Mouse (Mus musculus) thymus, postnatal 25 days (tissue): ENCODE data around the gene Sp100.

ENCODE experiments used
- DNase-seq: peaks from one replicate; pipeline ENCODE4 v3.0.0; 2022

The Sp100 gene

DNA sequence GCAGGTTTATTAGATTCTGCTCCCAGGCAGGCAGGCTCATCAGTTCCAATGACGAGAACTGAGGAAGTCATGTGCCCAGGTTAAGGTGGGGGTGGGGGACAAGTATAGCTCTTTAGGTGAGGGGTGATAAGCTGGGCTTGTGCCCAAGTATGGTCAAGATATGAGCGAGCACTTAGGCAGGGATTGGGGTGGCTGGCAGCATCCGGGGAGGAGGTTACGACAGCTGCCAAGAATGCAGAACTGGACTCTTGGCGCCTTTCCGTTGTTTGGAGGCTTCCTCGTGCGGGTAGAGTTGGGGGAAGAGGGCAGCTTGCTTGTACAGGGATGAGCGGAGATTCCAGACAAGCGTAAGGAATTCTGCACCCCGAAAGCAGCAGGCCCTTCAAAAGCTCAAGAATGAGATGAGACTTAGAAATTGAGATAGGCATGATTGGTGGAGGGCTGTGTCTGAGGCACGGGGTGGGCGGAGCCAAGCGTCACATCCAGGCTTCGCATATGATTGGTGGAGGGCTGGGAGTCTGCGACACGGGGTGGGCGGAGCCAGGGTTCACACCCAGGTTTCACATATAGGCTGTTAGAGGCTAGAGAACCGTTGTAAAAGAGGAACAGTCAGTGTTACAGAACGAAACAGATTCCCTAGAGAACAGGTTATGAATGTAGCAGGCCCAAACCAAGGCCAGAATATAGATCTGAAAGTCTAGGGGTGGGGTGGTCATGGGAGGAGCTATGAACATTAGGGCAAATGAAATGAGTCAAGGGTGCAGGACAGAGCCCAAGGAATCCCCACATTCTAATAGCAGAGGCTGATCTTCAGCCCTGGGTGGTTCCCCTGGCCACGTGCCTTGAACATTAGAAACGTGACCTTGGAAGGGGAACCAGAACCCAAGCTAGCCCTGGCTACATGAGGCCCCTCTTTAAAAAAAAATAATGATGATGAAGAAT lies 53.7 kb downstream of the Sp100 start:
- DNase-seq = peak; percentile 94

DNA sequence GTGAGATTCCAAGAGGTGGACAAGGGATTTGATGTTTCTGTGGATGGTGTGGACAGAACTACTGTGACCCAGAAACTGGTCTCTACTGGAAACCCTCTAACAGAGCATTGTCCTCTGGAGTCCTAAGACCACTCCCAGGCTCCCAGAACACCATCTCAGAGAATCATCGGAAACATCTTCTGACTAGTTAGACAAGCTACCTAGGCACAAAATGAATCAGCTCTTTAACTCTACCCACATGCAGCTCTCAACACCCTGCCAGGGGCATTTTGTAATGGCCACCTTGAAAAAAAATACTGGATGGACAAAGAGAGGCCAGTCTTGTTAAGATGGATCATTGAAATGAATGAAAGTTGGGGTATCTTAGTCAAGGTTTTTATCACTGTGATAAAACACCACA lies 55.8 kb downstream of the Sp100 start:
- no peak for DNase-seq

DNA sequence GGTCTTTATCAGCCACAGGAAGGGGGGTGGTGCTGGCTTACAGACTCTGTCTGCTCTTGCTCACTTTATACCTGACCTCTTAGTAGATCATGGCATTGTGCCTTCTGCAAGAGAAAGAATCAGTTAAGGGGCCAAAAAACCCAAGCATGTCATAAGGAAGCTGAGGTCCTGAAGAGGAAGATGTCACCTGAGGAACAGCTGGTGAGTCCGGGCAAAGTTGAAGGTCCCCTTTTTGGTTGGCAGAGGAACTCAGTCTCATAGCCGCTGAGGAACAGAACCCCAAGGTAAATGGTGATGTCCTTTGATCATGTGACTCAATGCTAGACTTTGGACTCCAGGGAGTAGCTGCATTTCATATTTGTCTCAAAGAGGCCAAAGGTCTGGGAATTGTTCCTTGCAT lies 57.0 kb downstream of the Sp100 start:
- DNase-seq = no peak

DNA sequence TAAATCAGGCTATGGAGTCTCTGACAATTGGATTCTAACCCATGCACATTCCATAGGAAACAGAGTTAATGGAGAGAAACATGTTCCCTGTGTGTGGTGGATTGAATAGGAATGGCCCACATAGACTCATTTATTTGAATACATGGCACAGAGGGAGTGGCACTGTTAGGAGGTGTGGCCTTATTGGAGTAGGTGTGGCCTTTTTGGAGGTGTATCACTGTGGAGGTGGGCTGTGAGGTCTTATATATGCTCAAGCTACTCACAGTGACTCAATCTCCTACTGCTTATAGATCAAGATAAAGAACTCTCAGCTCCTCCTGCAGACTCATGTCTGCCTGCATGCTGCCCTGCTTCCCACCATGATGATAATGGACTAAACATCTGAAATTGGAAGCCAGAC lies 64.7 kb downstream of the Sp100 start:
- DNase-seq = no peak

DNA sequence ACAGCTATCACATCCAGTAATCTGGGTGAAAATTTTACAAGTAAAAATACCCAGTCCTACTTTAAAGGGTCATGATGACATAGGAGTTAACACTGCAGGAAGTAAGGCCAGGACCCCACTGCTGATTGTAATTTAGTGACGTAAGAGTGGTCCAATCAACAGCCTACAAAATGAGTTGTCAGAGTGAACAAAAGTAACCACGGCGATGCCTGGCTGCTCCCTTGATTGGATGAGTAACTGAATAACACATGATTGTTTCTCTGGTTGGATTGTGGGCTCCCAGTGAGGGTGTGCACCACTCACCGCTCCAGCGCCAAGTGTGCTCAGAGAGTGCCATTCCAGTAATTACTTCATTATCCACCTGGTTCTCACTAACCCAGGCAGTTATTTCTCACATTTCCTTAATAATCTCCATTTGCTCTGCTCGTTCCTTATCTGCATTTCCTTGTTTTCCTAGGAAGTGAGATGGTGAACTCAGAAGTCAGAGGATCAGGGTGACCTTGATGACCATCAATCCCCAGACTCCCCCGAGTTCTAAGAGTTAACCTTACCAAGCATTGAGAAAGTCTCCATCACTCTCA lies 66.7 kb downstream of the Sp100 start:
- no peak for DNase-seq

DNA sequence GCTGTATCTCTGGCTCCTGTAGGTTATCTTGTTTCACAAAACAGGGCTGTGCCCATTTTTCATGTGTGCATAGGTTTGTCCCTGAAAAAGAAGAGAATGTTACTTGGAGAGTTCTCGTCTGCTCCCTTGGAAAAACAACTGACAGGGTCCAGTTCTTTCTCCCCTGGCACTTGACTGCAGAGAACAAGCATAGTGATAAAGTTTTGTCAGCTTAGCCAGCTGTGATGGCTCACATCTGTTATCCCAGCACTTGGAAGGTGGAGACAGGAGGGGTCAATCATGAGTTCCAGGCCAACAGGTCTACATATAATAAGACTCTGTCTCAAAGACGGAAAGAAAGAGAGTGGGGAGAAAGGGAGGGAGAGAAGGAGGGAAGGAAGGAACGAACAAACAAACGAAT lies 69.3 kb downstream of the Sp100 start:
- no peak for DNase-seq

DNA sequence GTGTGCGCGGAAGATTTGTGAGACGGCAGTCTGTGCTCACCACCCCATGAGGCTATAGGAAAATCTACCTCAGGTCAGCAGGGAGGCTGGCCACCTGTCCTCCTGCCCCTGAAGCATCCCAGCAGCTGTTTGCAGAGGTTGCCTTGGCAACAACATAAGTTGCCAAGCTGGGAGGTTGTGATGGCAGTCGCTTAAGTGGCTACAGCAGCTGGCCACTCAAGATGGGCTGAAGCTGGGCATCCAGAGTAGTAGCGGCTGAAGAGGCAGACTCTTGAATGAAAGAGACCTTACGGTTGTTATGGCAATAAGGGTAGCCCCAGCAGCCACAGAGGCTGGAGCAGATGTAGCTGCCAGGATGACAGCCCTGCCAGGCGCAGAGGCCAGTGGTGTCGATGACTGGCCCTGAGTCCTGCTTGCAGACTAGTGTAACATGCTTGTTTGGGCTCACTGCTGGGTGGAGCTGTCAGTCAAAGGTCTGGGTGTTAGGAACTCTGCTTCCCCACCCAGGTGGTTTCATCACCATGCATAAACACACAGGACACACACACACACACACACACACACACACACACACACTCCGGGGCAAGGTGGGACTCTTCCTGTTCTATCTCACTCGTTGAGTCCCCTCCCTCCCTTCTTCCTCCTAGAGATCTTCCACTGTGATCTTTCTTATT lies 70.6 kb downstream of the Sp100 start:
- peak; percentile 53 for DNase-seq

DNA sequence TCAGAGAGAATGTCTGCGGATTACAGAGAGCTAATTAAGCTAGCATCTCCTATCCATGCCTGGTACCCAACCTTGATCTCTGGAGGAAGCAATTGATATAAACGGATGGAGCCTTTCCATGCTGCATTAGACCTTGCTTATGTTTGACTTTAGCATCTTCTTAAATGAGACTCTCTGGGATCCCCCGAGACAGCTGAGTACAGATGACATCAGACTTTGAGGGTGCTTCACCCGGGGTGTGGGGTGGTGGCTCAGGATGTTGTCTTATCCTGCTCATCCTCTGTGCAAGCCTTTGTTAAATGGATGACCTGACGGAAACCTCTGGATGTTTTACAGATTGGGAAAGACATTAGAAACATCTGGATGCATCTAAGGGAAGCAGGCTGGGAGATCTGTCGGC lies 80.7 kb downstream of the Sp100 start:
- no peak for DNase-seq

DNA sequence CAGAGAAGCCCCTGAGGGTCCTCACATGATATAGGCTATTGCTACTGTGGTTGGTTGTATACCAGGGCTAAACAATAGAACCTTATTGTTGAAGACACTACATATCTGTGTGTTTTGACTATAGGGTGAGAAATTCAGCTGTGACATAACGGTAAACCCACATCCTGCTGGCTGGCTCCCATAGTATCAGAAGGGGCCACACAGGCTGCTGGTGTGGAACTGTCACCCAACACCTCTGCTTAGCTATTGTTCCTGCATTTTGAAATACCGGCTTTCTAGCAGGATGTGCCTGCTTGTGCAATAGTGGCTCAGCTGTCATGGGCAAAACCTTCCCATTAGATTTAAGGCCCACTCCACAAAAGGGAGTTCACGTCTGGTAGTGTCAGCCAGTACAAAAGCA lies 82.8 kb downstream of the Sp100 start:
- peak; percentile 67 for DNase-seq

DNA sequence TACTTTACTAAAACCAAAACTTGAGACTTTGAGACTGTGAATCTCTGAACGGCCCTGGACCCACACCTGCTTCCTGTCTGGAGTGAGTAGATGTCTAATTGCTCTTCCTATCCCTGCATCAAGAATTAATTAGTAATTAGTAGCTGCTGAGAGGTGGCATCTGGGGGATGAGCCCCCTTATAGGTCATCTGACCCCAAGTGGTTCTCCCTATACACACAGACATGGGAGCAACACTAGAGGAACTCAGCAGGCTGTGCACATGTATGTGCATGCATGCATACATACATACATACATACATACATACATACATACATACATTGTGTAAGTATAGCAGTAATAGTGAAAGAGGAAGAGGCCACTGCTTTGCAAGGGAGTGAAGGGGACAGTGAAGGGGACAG lies 84.7 kb downstream of the Sp100 start:
- DNase-seq = no peak

DNA sequence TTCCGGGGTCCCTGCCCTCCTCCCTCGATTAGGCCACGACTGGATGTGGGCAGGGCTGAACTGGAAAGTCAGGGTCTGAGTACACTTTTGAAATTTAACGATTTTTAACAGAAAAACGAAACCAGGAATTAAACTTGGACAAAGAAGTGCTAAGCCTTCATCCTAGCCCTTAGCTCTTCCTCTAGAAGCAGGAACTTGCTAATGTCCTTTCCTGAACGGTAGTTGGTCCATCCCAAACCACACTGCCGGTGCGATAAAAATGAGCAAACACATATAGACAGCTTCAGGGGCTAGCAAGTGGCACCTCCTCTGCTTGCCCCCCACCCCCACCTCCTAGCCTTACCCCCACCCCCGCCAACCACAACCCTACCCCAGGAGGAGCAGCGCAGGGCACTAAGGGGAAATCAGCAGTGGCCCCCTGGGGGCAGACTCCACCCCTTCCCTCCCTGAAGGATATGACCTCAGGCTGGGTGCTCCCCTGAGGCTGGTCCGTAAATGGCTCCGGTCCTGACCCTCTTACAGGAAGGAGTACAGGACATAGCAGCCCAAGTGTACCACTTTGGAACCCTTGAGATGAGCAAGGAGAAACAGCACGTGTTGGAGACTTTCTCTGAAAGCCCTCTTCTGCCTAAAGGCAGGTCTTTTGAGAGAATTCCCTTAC lies 85.8 kb downstream of the Sp100 start:
- peak; percentile 82 for DNase-seq

DNA sequence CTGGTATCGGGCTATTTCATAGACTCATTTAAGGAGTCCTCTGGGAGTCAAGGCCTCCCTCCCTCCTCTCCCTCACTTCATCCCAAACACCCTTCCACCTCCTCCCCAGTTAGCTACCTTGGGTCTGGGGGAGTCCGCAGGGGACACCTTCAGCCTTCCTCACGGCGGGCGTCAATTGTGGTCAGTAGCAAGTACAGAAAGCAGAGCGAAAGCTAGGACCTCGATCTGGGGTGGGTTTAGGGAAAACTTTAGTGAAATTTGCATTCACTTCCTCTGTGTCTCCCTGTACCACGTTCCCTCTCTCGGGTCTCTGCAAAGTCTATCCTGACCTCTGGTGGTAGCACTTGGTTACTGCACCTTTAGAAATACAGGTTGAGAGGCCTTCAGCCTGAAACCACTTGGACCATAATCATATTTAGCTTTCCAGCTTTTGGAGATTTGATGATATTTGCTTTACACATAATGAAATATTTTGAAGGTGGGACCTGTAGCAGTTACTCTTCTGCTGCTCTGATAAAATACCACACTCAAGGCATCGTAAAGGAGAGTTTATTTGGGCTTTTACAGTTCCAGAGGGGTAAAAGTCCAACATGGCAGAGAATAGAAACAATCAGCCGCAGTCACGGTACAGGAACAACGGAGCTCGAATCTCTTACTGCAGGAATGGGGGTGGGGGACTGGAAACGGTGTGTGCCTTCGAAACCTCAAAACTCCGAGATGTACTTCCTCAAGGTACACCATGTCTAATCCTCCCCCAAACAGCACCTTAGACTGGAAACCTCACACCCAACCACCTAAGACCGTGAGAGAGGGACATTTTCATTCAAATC lies 86.8 kb downstream of the Sp100 start:
- DNase-seq = peak; percentile 88

DNA sequence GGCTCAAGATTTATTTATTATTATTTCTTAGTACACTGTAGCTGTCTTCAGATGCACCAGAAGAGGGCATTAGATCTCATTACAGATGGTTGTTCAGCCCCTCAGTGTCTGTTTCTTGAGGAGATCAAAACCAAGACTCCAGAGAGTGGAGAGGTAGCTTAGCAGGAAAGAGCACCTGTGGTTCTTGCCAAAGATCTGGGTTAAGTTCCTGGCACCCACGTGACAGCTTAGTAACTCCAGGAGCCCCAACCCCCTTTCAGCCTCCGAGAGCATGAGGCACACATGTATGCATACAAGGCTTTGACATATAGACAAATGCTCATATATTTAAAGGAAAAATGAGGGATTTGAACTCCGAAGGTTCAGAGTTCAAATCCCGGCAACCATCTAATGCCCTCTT lies 89.2 kb downstream of the Sp100 start:
- DNase-seq = peak; percentile 55

DNA sequence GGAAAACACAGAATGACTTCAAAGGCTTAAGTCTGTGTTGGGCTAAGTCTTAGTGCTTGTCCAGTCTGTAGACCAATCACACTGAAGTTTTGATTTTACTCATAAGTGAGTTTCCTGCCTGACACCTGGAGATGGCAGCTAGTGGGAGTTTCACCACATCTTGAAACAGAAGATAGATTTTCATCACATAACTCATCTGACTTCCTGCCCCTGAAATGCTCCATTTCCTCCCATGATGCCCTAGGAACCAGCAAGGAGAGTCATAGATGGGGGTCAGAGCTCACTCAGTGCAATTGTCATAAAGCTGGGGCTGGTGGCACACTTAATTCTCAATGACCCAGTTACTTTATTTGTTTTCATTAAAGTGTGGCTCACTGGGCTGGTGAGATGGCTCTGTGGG lies 90.0 kb downstream of the Sp100 start:
- DNase-seq = peak; percentile 60

DNA sequence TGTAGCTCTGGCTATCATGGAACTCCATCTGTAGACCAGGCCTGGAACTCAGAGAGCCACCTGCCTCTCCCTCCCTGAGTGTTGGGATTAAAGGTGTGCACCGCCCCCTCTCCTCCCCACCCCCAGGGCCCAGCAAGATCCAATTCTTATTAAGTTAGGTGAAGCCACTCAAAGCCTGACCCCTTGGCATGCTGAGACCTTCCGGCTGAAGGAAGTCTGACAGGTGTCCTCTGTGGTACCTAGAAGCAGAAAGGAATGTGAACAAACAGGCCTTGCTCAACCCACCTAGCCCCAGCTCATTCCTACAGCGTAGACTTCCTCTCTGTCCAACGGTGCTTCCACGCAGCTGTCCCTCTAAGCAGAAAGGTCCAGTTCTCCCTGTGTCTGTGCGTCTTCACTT lies 91.1 kb downstream of the Sp100 start:
- no peak for DNase-seq

DNA sequence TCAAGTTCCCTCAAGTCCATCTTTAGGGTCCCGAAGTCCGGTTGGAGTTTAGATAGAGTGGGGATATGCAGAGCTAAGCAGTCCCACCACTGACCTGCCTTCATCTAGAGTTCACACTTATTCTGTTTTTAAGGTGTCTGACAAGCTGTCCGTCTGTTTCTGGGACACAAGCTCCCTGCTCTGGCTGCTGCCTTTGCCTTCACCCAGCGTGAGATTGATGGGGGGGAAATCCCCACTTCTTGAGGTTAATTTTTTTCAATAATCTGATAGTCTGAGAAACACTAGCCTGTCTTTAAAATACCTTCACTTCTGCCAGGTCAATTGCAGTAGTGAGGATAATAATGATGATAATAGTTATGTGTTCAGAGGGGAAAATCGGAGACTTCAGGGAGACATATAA lies 92.5 kb downstream of the Sp100 start:
- no peak for DNase-seq

DNA sequence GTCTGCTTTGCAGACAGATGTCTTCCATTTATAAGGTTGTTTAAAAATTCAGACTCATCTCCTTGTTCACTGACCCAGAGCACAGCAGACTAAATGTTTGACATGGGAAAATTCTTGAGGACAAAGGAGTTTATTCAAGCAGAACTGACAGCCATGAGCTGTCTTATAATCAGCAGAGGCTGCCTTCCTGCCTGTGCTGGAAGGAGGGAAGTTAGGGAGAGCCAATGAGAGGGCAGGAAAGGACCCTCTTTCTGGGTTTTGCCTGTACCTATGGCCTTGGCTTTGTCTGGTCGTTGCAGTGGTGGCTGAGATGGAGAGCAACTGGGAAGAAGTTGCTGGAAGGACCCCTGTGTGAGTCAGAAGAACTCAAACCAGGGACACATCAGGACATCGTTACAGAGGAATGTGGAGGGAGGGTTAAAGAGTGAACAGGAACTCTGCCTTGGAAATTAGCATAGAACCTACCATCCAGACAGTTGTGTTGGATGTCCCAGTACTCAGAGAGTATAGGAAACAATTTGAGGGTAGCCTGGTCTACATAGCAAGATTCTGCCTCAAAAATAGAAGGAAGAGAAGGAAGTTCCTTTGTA lies 93.2 kb downstream of the Sp100 start:
- DNase-seq = no peak

DNA sequence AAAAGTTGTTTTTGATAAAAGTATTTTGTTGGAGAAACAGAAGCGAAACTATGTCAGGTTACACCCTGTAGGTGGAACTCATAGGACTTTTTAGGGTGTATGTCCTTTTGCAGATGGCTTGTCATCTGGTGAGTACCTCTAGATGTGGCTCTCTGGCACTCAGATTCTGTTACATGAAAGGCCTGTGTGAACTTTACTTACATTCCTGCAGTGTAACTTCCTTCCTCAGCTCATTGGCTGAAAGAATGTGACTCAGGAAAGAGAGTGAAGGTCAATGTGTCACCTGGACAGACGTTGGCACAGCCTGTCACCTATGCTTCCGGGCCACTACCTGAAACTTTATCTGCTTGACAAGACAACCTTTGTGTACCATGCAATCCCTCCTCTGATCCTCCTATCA lies 94.8 kb downstream of the Sp100 start:
- DNase-seq = no peak

DNA sequence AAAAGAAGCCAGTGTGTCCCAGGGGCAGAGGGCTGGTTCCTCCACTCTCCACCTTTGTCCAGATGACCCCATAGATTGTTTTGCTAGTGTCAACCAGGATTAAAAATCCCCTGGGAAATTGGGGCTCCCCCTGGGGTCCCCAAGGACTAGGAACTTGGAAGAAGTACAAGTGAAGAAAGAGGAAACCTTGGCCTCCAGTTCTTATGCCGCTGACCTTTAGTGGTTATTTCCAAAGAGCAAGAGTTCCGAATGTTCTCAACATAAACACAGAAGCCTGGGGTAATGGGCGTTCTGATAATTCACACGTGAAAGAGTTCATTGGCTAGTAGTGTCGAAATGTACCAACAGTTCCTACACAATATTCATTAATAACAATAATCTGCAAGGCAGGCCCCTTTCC lies 96.7 kb downstream of the Sp100 start:
- DNase-seq = no peak

DNA sequence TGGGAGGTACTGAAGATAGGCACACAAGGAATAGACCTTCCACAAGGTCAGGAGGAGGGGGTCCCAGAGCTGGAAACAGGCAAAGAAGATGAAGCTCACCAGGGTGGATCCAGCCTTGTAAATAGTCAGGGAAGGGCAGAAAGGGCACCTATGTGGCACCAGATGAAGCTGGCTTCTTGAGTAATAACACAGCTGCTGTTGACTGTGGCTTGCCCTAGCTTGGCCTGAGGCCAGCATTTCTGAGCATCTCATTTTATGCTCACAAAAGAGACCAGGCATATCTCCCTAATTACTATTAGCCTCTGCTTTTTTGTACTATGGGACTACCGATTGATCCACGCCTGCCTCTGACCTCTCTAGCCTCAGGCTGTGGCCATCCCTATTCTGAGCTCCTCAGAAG lies 100.0 kb downstream of the Sp100 start:
- DNase-seq = no peak

DNA sequence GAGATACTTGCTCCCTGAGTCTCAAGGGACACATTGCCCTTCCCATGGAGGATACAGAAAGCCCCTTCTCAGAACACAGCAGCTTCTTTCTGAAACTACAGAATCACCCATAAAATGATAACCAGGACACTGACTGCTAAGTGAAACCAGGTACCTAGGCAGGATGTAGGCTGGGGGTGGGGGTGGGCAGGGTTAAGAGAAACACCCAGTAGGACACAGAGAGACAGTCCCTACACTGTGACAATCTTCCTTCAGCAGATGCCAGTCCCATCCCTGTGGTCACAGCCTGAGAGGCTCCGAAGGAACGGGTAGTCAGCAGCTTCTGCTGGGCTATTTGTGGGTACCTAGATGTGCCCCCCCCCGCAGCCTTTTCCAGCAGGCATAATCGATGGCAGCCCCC lies 100.9 kb downstream of the Sp100 start:
- no peak for DNase-seq

DNA sequence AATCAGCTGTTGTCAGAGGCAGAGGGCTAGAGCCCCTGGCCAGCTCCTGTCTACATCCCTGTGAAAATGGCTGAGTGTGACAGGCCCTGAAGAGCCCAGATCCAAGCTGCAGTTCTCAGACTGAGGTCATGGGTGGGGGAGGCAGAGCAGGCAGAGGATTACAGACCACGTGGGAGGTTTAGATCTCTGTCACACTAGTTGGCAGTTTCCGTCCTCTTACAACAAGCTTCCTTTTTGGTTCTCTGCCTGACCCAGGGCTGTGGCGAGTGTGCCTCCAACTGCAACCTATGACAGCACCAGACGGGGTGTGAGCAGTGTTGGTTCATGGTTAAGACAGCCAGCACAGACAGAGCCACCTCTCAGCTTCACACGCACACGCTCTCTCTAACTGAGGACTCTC lies 101.7 kb downstream of the Sp100 start:
- DNase-seq = peak; percentile 65
